Mouse (Mus musculus) liver, adult 2 months (tissue): ENCODE measurements at regions not wholly inside any gene's neighbourhood (a gene's known extent, or its start where the extent isn't known, plus 50 kb on each side); places are given as distances from the start of the nearest gene placed in this dataset.
A peak's percentile ranks its signal among the peaks of the same experiment; 100 is the strongest.

Experiments
- DNase-seq: peaks from one replicate; pipeline ENCODE4 v3.0.0-alpha.2; 2011; ENCODE audit warnings: low read depth, low spot score; ENCODE audit errors: extremely low read depth
- H3K27ac ChIP-seq: fragments of 200-500 bp; replicated peaks from 2 replicates; pipeline ENCODE4 v1.5.1; 2012; ENCODE audit warnings: low read depth, mild to moderate bottlenecking, control low read depth, inconsistent platforms, low read length; ENCODE audit not compliant: insufficient read depth
- H3K27me3 ChIP-seq: fragments of 200-500 bp; 2 replicates; pipeline ENCODE4 v1.6.1; 2012; ENCODE audit warnings: mild to moderate bottlenecking, moderate library complexity, low read length, inconsistent platforms; ENCODE audit not compliant: control insufficient read depth, insufficient read depth
- H3K36me3 ChIP-seq: fragments of 200-500 bp; 2 replicates; pipeline ENCODE4 v1.6.1; 2012; ENCODE audit warnings: low read length, inconsistent platforms; ENCODE audit not compliant: control insufficient read depth, insufficient read depth
- H3K4me1 ChIP-seq: fragments of 200-500 bp; 2 replicates; pipeline ENCODE4 v1.6.1; 2011; ENCODE audit warnings: low read length; ENCODE audit not compliant: control insufficient read depth, insufficient read depth
- H3K4me3 ChIP-seq: fragments of 200-500 bp; 2 replicates; pipeline ENCODE4 v1.5.1; 2011; ENCODE audit warnings: low read depth, mild to moderate bottlenecking, control low read depth, low read length, moderate library complexity; ENCODE audit not compliant: insufficient read depth
- H3K79me2 ChIP-seq: fragments of 200-500 bp; 2 replicates; pipeline ENCODE4 v1.6.1; 2012; ENCODE audit warnings: inconsistent platforms, mild to moderate bottlenecking, low read length, moderate library complexity; ENCODE audit not compliant: control insufficient read depth, insufficient read depth
- H3K9ac ChIP-seq: fragments of 200-500 bp; 2 replicates; pipeline ENCODE4 v1.6.1; 2012; ENCODE audit warnings: low read depth, mild to moderate bottlenecking, control low read depth, inconsistent platforms, low read length
- CTCF ChIP-seq: fragments of 200-500 bp; IDR thresholded peaks from 2 replicates; pipeline ENCODE4 v1.5.1; 2011; ENCODE audit warnings: low read depth, low read length, control low read depth
- POLR2A ChIP-seq: fragments of 200-500 bp; IDR thresholded peaks from 2 replicates; pipeline ENCODE4 v1.6.1; 2011; ENCODE audit warnings: low read length, control low read depth; ENCODE audit not compliant: insufficient read depth; ENCODE audit errors: extremely low read depth
- WGBS: fragments of 180-500 bp; shearing (Covaris S2); methylation state at CpG from one replicate; pipeline ENCODE4 v1.1.7; 2018; 5-methylcytosine and 5-hydroxymethylcytosine counted together

- H3K4me1 ChIP-seq: no peaks in the 10 kb centered on the region
- peak; percentile 10 for DNase-seq
- H3K27ac ChIP-seq: no peak overlapping the region
- no peaks in the 10 kb centered on the region for H3K79me2 ChIP-seq
- 4% methylated on average over 5 of the region's 5 CpGs for WGBS
- no peak overlapping the region for H3K4me3 ChIP-seq
- H3K9ac ChIP-seq: no peak overlapping the region
- no peaks in the 10 kb centered on the region for H3K27me3 ChIP-seq
- TF ChIP-seq POLR2A: no peak
- TF ChIP-seq CTCF: peak; percentile 38
- H3K36me3 ChIP-seq: no peaks in the 10 kb centered on the region
Observed at GRCm38 (mm10) chrX:107477066-107477465, 73.9 kb upstream of the Itm2a start.

- no peak for TF ChIP-seq POLR2A
- no peak for TF ChIP-seq CTCF
- Histone ChIP-seq H3K9ac (no peak overlapping the region), H3K4me3 (no peak overlapping the region), H3K27me3 (no peaks in the 10 kb centered on the region), H3K27ac (no peak overlapping the region), H3K79me2 (no peaks in the 10 kb centered on the region), H3K4me1 (no peaks in the 10 kb centered on the region), H3K36me3 (no peaks in the 10 kb centered on the region)
- DNase-seq: no peak
- WGBS: 74% methylated on average over 3 of the region's 3 CpGs
Observed at GRCm38 (mm10) chrX:107469242-107469641, 66.1 kb upstream of the Itm2a start.
